Mouse (Mus musculus): ENCODE measurements around the gene Nt5c2. TPM values are rescaled to one million over a fixed set of nuclear protein-coding genes. Genes with fewer than 3 reads are reported as not detected.
A peak's percentile ranks its signal among the peaks of the same experiment; 100 is the strongest.

Nt5c2 gene
- total RNA-seq, 1 experiment from 2014 or later: 79.8 TPM

DNA sequence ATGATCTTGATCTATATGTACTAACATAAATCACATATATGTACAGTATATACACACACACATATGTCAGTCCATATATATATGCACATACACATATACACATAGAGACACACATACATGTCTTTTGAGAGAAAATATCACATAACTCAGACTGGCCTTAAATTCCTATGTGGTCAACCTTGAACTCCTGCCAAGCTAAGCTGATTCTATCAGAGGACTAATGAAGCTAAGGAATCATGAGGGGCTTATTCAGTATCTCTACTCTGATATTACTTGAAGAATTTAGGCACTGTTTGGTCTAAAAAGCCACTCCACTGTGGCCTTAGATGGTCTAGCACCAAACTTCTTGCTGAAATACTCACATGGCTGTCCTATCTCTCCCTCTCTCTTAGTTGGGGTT lies 49.5 kb downstream of the Nt5c2 start:
- no peak for DNase-seq

- DNase-seq: no peak
Measured at GRCm38 (mm10) chr19:46964353-46964752, 50.6 kb downstream of the Nt5c2 start.

GRCm38 (mm10) chr19:46963440-46963839 lies 51.5 kb downstream of the Nt5c2 start:
- no peak for DNase-seq

DNA sequence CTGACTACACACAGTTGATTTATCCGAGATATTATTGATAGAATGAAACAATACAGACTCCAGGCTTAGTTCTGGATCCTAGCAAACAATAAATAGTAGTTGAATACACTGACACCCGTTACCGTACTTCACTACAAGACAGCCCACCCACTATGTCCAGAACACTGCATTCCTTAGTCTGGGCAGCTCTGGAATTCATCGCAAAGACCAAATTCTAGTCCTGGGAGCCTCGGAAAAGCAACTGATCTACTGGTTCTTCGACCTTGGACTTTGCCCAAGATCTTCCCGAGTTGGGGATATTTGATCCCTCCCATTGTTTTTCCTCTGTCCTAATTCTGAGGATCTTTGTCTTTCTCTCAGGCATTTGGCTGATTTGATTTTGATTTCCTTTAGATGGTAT lies 52.1 kb downstream of the Nt5c2 start:
- no peak for DNase-seq

- DNase-seq: peak; percentile 89
Measured at GRCm38 (mm10) chr19:46962171-46962772, 52.7 kb downstream of the Nt5c2 start.

- DNase-seq: peak; percentile 93
Measured at GRCm38 (mm10) chr19:46961652-46962051, 53.3 kb downstream of the Nt5c2 start.

GRCm38 (mm10) chr19:46961047-46961651 lies 53.8 kb downstream of the Nt5c2 start:
- no peak for DNase-seq

GRCm38 (mm10) chr19:46960101-46961046 lies 54.6 kb downstream of the Nt5c2 start:
- no peak for DNase-seq

DNA sequence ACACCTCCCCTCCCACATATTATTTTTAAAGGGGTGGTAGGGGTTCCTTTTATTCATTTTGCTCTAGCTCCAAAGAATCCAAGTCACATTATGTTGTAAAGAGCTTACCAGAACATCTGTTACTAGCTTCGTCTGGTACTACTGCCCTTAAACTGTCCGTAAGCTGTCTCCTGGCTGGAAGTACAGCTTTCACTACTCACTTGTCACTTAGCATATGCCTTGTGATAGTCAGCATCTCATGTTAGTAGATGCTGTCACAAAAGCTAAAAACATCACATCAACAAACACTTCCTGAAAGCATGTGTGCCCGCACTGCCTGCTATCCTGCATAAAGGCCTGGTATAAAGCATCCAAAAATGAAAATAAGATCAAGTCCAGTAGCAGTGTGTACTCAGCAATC lies 55.4 kb downstream of the Nt5c2 start:
- DNase-seq: no peak

GRCm38 (mm10) chr19:46958566-46958965 lies 56.4 kb downstream of the Nt5c2 start:
- DNase-seq: peak; percentile 19

DNA sequence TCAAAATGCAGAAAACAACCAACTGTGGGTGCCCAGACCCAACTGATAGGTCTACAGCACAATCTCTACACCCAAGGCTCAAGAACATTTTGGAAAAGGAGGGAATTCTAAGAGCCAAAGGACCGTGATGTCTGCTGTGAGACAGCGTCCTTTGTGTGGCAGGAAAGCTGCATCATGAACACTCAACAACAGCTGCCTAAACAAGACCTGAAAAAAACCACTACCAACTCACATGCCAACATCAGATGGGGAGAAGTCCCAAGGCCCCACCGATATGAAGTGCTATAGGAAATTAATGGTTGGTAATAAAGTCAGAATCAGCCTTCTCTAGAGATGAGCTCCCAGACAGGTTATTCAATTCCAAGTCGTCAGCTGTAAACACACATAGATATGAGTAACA lies 57.0 kb downstream of the Nt5c2 start:
- DNase-seq: no peak

DNA sequence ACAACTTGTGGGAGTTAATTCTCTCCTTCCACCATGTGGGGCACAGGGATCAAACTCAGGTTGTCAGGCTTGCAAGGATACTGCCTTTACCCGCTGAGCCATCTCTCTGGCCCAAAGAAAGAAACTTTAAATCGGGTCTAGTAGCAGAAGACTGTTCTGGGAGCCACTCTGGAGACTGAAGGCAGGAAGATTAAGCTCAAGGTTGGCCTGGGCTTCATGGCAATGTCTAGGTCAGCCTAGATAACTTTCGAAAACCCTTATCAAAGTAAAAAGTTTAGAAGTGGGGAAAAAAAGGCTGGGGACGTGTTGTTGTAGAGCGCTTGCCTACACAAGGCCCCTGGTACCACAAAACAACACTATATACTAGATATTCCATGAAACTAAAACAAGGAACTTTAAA lies 58.0 kb downstream of the Nt5c2 start:
- DNase-seq: no peak

DNA sequence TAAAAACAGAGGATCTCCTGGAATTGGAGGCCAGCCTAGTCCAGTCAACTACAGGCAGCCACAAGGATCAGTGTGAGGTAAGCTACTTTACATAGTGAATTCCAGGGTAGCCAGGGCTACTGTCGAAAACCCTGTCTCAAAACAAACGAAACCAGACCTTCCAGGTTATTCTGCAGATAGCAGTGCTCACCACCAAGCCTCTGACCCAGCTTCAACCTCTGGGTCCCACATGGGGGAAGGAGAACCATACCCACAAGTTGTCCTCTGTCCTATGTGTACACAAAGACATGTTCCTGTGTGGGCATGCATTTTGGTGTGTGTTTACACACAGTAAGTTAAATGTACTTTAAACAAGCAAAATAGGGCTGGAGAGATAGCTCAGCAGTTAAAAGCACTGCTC lies 58.5 kb downstream of the Nt5c2 start:
- no peak for DNase-seq

GRCm38 (mm10) chr19:46955630-46956029 lies 59.3 kb downstream of the Nt5c2 start:
- no peak for DNase-seq

GRCm38 (mm10) chr19:46953536-46953935 lies 61.4 kb downstream of the Nt5c2 start:
- peak; percentile 51 for DNase-seq

DNA sequence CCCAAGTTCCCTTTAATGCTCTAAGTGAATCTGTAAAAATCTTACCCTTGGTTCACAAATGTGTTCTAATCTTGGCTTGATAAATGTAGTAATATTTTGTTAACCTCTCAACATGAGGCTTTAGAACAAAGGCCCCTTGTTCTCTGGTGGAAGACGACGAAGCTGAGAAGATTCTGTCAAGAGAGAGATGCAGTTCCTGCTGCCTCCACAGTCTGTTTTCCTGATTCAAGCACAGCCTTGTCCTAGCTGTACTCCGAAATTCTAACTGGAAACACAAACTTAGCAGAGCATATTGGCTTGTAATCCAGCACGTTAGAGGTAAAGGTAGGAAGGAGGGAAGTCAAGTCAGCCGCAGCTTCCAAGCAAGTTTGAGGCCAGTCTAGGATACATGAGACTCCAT lies 62.0 kb downstream of the Nt5c2 start:
- no peak for DNase-seq

DNA sequence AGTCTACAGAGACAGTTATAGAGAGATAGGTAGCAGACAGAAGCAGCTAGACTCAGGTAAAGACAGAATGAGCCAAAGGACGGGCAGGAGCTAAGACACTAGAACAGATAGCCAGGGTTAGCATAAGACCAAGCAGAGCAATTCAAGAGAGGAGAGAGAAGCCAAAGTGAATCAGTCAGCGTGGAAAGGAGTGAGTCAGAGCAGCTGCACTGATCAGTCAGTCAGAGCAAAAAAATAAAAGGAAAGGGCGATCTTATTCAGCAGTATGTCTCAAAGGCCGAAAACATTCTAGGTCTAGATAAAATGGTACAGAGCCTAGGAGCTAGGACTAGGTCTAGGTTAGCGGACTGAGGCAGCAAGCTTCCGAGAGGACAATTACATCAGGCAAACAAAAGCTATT lies 70.6 kb downstream of the Nt5c2 start:
- no peak for DNase-seq

- DNase-seq: no peak
Measured at GRCm38 (mm10) chr19:46937173-46937572, 77.8 kb downstream of the Nt5c2 start.

GRCm38 (mm10) chr19:46934025-46934424 lies 80.9 kb downstream of the Nt5c2 start:
- no peak for DNase-seq

DNA sequence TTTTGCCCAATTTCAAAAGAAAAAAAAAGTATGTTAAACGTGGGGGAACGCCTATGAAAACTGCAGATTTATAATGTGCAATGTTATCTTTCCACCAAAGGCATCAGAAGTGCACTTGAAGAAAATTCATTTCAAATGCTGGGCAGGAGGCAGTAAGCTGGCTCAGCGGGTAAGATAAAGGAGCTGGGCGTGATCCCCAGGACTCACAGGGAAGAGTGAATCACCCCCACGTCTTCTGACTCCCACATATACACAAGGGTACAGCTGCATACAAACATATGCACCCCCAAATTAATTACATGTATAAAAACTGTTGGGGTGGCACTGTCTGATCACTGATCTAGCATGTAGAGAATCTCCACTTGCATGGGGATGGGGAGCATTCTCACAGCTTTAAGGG lies 82.3 kb downstream of the Nt5c2 start:
- no peak for DNase-seq

GRCm38 (mm10) chr19:46930026-46930425 lies 84.9 kb downstream of the Nt5c2 start:
- DNase-seq: no peak

DNA sequence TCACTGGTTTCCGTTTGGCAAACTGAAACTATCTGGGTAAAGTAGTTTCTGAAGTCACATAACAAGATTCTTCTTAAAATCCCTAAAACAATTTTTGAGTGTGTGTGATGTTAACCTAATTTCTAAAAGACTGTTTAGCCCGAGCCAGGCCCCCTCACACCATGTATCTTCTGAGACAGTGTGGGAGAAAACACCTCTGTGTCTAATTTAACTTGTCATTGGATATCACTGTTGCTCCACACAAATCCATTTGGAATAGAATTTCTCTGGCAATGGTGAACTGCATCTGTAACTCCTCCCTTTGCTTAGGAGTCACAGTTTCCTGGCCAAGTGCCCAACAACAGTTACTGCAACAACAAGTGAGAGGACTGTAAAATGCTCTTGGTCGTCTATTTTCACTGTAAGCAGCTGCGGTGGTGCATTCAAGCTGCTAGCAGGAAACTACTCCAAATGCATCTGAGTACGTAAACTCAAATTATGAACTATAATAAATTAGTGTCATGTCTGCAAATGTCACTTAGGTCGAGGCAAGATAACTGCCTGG lies 85.8 kb downstream of the Nt5c2 start:
- DNase-seq: peak; percentile 93

- DNase-seq: no peak
Measured at GRCm38 (mm10) chr19:46928136-46928535, 86.8 kb downstream of the Nt5c2 start.
